Mouse (Mus musculus) intestine, embryonic 14.5 days (tissue): ENCODE measurements around the gene Krt90. TPM values are rescaled to one million over a fixed set of nuclear protein-coding genes. Genes with fewer than 3 reads are reported as not detected.

Experiments
- ATAC-seq: fragments of 200-750 bp; cut with Nextera tagmentation; replicated peaks from 2 replicates; pipeline ENCODE4 v1.8.0; 2017; ENCODE audit warnings: low read depth, moderate number of reproducible peaks, moderate TSS enrichment, moderate library complexity; ENCODE audit not compliant: low FRiP score, low TSS enrichment
- DNase-seq: peaks from one replicate; pipeline ENCODE4 v3.0.0-alpha.2; 2018; ENCODE audit warnings: low spot score
- H3K27ac ChIP-seq: fragments of 300-500 bp; sonication (generic); 2 replicates; pipeline ENCODE4 v1.5.1; 2014; ENCODE audit warnings: low read depth, mild to moderate bottlenecking, control low read depth
- H3K27me3 ChIP-seq: fragments of 300-500 bp; sonication (generic); replicated peaks from 2 replicates; pipeline ENCODE4 v1.6.1; 2014; ENCODE audit warnings: low read length, control low read depth; ENCODE audit not compliant: control insufficient read depth, insufficient read depth
- H3K36me3 ChIP-seq: fragments of 300-500 bp; sonication (generic); 2 replicates; pipeline ENCODE4 v1.6.1; 2014; ENCODE audit warnings: low read length, control low read depth; ENCODE audit not compliant: control insufficient read depth, insufficient read depth
- H3K4me1 ChIP-seq: fragments of 300-500 bp; sonication (generic); replicated peaks from 2 replicates; pipeline ENCODE4 v1.6.1; 2014; ENCODE audit warnings: low read length, control low read depth, mixed read lengths; ENCODE audit not compliant: control insufficient read depth, insufficient read depth
- H3K4me2 ChIP-seq: fragments of 300-500 bp; sonication (generic); 2 replicates; pipeline ENCODE4 v1.6.1; 2014; ENCODE audit warnings: low read length
- H3K4me3 ChIP-seq: fragments of 300-500 bp; sonication (generic); 2 replicates; pipeline ENCODE4 v1.5.1; 2014; ENCODE audit warnings: low read depth, low read length, control low read depth, mixed read lengths
- H3K9ac ChIP-seq: fragments of 300-500 bp; sonication (generic); 2 replicates; pipeline ENCODE4 v1.6.1; 2014; ENCODE audit warnings: mild to moderate bottlenecking, low read length
- H3K9me3 ChIP-seq: fragments of 300-500 bp; sonication (generic); 2 replicates; pipeline ENCODE4 v1.6.1; 2016; ENCODE audit warnings: low read length, control low read depth; ENCODE audit not compliant: control insufficient read depth
- WGBS: fragments of 180-500 bp; shearing (Covaris S2); extraction: QIAGEN DNeasy Blood & Tissue Kit; methylation state at CpG from one replicate; pipeline ENCODE4 v1.1.7; 2014; 5-methylcytosine and 5-hydroxymethylcytosine counted together
- polyA plus RNA-seq: library from polyadenylated mRNA; unstranded; fragments of >200 nt; fragmentation: Nextera tagmentation; extraction: Ambion mirVana; gene quantifications from 2 replicates; pipeline ENCODE4 v1.2.1, GENCODE M21; 2014

The Krt90 gene
- polyA plus RNA-seq: 0.07 TPM in 1 of 2 replicates, not detected in the other

GRCm38 (mm10) chr15:101562850-101563249, at the start of gene Krt90:
Krt90 (minus strand) TSS chr15:101562950.
- Histone ChIP-seq H3K4me2 (no peak within 1 kb of the TSS), H3K9me3 (no peaks in the 10 kb centered on the region), H3K27me3 (no peaks in the 10 kb centered on the region), H3K27ac (no peak within 1 kb of the TSS), H3K4me1 (no peaks in the 10 kb centered on the region), H3K9ac (no peak within 1 kb of the TSS), H3K36me3 (no peaks in the 10 kb centered on the region), H3K4me3 (no peak within 1 kb of the TSS)
- DNase-seq (no peak), ATAC-seq (no peak)
- 73% methylated on average over 5 of the region's 5 CpGs for WGBS

GRCm38 (mm10) chr15:101599123-101599522, 36.4 kb upstream of the Krt90 start:
- 41% methylated on average over 6 of the region's 6 CpGs for WGBS
- Histone ChIP-seq H3K27ac (no peak overlapping the region), H3K9ac (no peak overlapping the region), H3K4me2 (no peak overlapping the region), H3K27me3 (no peaks in the 10 kb centered on the region), H3K9me3 (no peaks in the 10 kb centered on the region), H3K4me1 (0 out of 2 replicates have a peak, but pooled peaks cover 3% of the 10 kb centered on the region), H3K4me3 (no peak overlapping the region), H3K36me3 (no peaks in the 10 kb centered on the region)
- ATAC-seq (no peak), DNase-seq (no peak)

GRCm38 (mm10) chr15:101588216-101588615, 25.5 kb upstream of the Krt90 start:
- ATAC-seq: no peak
- DNase-seq: peak; percentile 48
- H3K4me3 ChIP-seq: no peak overlapping the region
- WGBS: 78% methylated on average over 10 of the region's 10 CpGs
- no peaks in the 10 kb centered on the region for H3K9me3 ChIP-seq
- no peak overlapping the region for H3K4me2 ChIP-seq
- H3K27ac ChIP-seq: no peak overlapping the region
- no peaks in the 10 kb centered on the region for H3K4me1 ChIP-seq
- H3K27me3 ChIP-seq: no peaks in the 10 kb centered on the region
- H3K9ac ChIP-seq: no peak overlapping the region
- no peaks in the 10 kb centered on the region for H3K36me3 ChIP-seq

GRCm38 (mm10) chr15:101584456-101584855, 21.7 kb upstream of the Krt90 start:
- Histone ChIP-seq H3K27me3 (no peaks in the 10 kb centered on the region), H3K36me3 (no peaks in the 10 kb centered on the region), H3K27ac (no peak overlapping the region), H3K4me1 (no peaks in the 10 kb centered on the region), H3K9me3 (no peaks in the 10 kb centered on the region), H3K4me2 (no peak overlapping the region), H3K4me3 (no peak overlapping the region), H3K9ac (no peak overlapping the region)
- DNase-seq (no peak), ATAC-seq (no peak)
- 36% methylated on average over 2 of the region's 2 CpGs for WGBS

GRCm38 (mm10) chr15:101583211-101583965, 20.6 kb upstream of the Krt90 start:
- no peak overlapping the region for H3K4me2 ChIP-seq
- DNase-seq: no peak

GRCm38 (mm10) chr15:101581701-101582100, 19.0 kb upstream of the Krt90 start:
- no peaks in the 10 kb centered on the region for H3K36me3 ChIP-seq
- WGBS: 74% methylated on average over 3 of the region's 3 CpGs
- no peak overlapping the region for H3K27ac ChIP-seq
- DNase-seq: no peak
- no peaks in the 10 kb centered on the region for H3K27me3 ChIP-seq
- no peak overlapping the region for H3K4me2 ChIP-seq
- H3K4me1 ChIP-seq: no peaks in the 10 kb centered on the region
- no peak for ATAC-seq
- H3K4me3 ChIP-seq: no peak overlapping the region
- H3K9ac ChIP-seq: no peak overlapping the region
- no peaks in the 10 kb centered on the region for H3K9me3 ChIP-seq

More at GRCm38 (mm10) chr15:101583211-101583965, 20.6 kb upstream of the Krt90 start:
- no peak overlapping the region for H3K4me3 ChIP-seq
- no peaks in the 10 kb centered on the region for H3K36me3 ChIP-seq
- H3K9me3 ChIP-seq: no peaks in the 10 kb centered on the region
- 82% methylated on average over 8 of the region's 8 CpGs for WGBS
- H3K9ac ChIP-seq: no peak overlapping the region
- H3K27ac ChIP-seq: no peak overlapping the region
- ATAC-seq: no peak
- no peaks in the 10 kb centered on the region for H3K4me1 ChIP-seq
- H3K27me3 ChIP-seq: no peaks in the 10 kb centered on the region

GRCm38 (mm10) chr15:101575506-101575905, 12.8 kb upstream of the Krt90 start:
- Histone ChIP-seq H3K27me3 (no peaks in the 10 kb centered on the region), H3K4me3 (no peak overlapping the region), H3K4me2 (no peak overlapping the region), H3K36me3 (no peaks in the 10 kb centered on the region), H3K27ac (no peak overlapping the region), H3K9me3 (no peaks in the 10 kb centered on the region), H3K9ac (no peak overlapping the region), H3K4me1 (no peaks in the 10 kb centered on the region)
- ATAC-seq (no peak), DNase-seq (no peak)
- 82% methylated on average over 5 of the region's 5 CpGs for WGBS

GRCm38 (mm10) chr15:101573796-101574345, 11.1 kb upstream of the Krt90 start, which contains the start of gene Krt75:
Krt75 (minus strand) TSS chr15:101573904.
- no peak for ATAC-seq
- no peak within 1 kb of the TSS for H3K4me2 ChIP-seq

GRCm38 (mm10) chr15:101567780-101568179, 5.0 kb upstream of the Krt90 start:
- no peak for DNase-seq
- Histone ChIP-seq H3K36me3 (no peaks in the 10 kb centered on the region), H3K4me2 (no peak overlapping the region), H3K9ac (no peak overlapping the region), H3K27ac (no peak overlapping the region), H3K4me3 (no peak overlapping the region), H3K9me3 (no peaks in the 10 kb centered on the region), H3K4me1 (no peaks in the 10 kb centered on the region), H3K27me3 (no peaks in the 10 kb centered on the region)
- WGBS: 44% methylated on average over 7 of the region's 7 CpGs
- ATAC-seq: no peak

More at GRCm38 (mm10) chr15:101573796-101574345, 11.1 kb upstream of the Krt90 start, which contains the start of gene Krt75:
- Histone ChIP-seq H3K9me3 (no peaks in the 10 kb centered on the region), H3K4me3 (no peak within 1 kb of the TSS), H3K36me3 (no peaks in the 10 kb centered on the region), H3K27ac (no peak within 1 kb of the TSS), H3K4me1 (no peaks in the 10 kb centered on the region), H3K9ac (no peak within 1 kb of the TSS), H3K27me3 (no peaks in the 10 kb centered on the region)
- no peak for DNase-seq
- 58% methylated on average over 15 of the region's 15 CpGs for WGBS
